Mouse (Mus musculus): Measurements from ENCODE around the gene H2-Ob. TPM values are rescaled to one million over a fixed set of nuclear protein-coding genes. Genes with fewer than 3 reads are reported as not detected.
"Not testable (repeated sequence)": the region's sequence is repeated elsewhere in the genome, so short reads cannot be mapped to it uniquely, and the experiment has no call there.

The H2-Ob gene
- polyA plus RNA-seq, 1 experiment: not detected

GRCm38 (mm10) chr17:34217986-34218385, 20.7 kb upstream of the H2-Ob start:
- TF ChIP-seq CTCF (IDR thresholded peaks at IDR 0.05; ENCODE audit: low read depth, low read length) (no peak), POLR2A (IDR thresholded peaks at IDR 0.05; ENCODE audit: insufficient read depth, low read length) (no peak), EP300 (IDR thresholded peaks at IDR 0.05; ENCODE audit: insufficient read depth, low read depth, low read length) (no peak)
- no peak overlapping the region for H3K4me3 ChIP-seq (ENCODE audit: low read depth, low read length)
- H3K27ac ChIP-seq (ENCODE audit: insufficient read depth, low read length): no peak overlapping the region
- H3K9ac ChIP-seq (ENCODE audit: low read depth, poor library complexity, severe bottlenecking): no peak overlapping the region
- no peaks in the 10 kb centered on the region for H3K36me3 ChIP-seq (ENCODE audit: control insufficient read depth, insufficient read depth, low read length, poor library complexity, severe bottlenecking)
- H3K4me1 ChIP-seq (ENCODE audit: control insufficient read depth, insufficient read depth, low read length): no peaks in the 10 kb centered on the region
- no peaks in the 10 kb centered on the region for H3K27me3 ChIP-seq (ENCODE audit: control insufficient read depth, insufficient read depth, low read length, poor library complexity, severe bottlenecking)
- H3K9me3 ChIP-seq (replicated peaks; ENCODE audit: control insufficient read depth, insufficient read depth, low read length, poor library complexity, severe bottlenecking): peaks cover 16% of the 10 kb centered on the region

GRCm38 (mm10) chr17:34218675-34219074, 20.0 kb upstream of the H2-Ob start:
- no peak overlapping the region for H3K9ac ChIP-seq (ENCODE audit: low read depth, poor library complexity, severe bottlenecking)
- peaks cover 16% of the 10 kb centered on the region for H3K9me3 ChIP-seq (replicated peaks; ENCODE audit: control insufficient read depth, insufficient read depth, low read length, poor library complexity, severe bottlenecking)
- H3K4me3 ChIP-seq (ENCODE audit: low read depth, low read length): no peak overlapping the region
- H3K27me3 ChIP-seq (ENCODE audit: control insufficient read depth, insufficient read depth, low read length, poor library complexity, severe bottlenecking): no peaks in the 10 kb centered on the region
- H3K36me3 ChIP-seq (ENCODE audit: control insufficient read depth, insufficient read depth, low read length, poor library complexity, severe bottlenecking): no peaks in the 10 kb centered on the region
- H3K4me1 ChIP-seq (ENCODE audit: control insufficient read depth, insufficient read depth, low read length): no peaks in the 10 kb centered on the region
- H3K27ac ChIP-seq (ENCODE audit: insufficient read depth, low read length): no peak overlapping the region
- TF ChIP-seq EP300 (IDR thresholded peaks at IDR 0.05; ENCODE audit: insufficient read depth, low read depth, low read length) (no peak), CTCF (IDR thresholded peaks at IDR 0.05; ENCODE audit: low read depth, low read length) (no peak), POLR2A (IDR thresholded peaks at IDR 0.05; ENCODE audit: insufficient read depth, low read length) (no peak)

GRCm38 (mm10) chr17:34219096-34219495, 19.6 kb upstream of the H2-Ob start:
- H3K9me3 ChIP-seq (replicated peaks; ENCODE audit: control insufficient read depth, insufficient read depth, low read length, poor library complexity, severe bottlenecking): peaks cover 19% of the 10 kb centered on the region
- H3K36me3 ChIP-seq (ENCODE audit: control insufficient read depth, insufficient read depth, low read length, poor library complexity, severe bottlenecking); H3K4me1 ChIP-seq (ENCODE audit: control insufficient read depth, insufficient read depth, low read length); H3K4me3 ChIP-seq (ENCODE audit: low read depth, low read length); H3K9ac ChIP-seq (ENCODE audit: low read depth, poor library complexity, severe bottlenecking); H3K27ac ChIP-seq (ENCODE audit: insufficient read depth, low read length); H3K27me3 ChIP-seq (ENCODE audit: control insufficient read depth, insufficient read depth, low read length, poor library complexity, severe bottlenecking): not testable (repeated sequence)

- peaks cover 25% of the 10 kb centered on the region for H3K9me3 ChIP-seq (replicated peaks; ENCODE audit: control insufficient read depth, insufficient read depth, low read length, poor library complexity, severe bottlenecking)
- H3K4me3 ChIP-seq (ENCODE audit: low read depth, low read length); H3K4me1 ChIP-seq (ENCODE audit: control insufficient read depth, insufficient read depth, low read length); H3K27me3 ChIP-seq (ENCODE audit: control insufficient read depth, insufficient read depth, low read length, poor library complexity, severe bottlenecking); H3K36me3 ChIP-seq (ENCODE audit: control insufficient read depth, insufficient read depth, low read length, poor library complexity, severe bottlenecking); H3K27ac ChIP-seq (ENCODE audit: insufficient read depth, low read length); H3K9ac ChIP-seq (ENCODE audit: low read depth, poor library complexity, severe bottlenecking): not testable (repeated sequence)
Measured at GRCm38 (mm10) chr17:34219801-34220200, 18.9 kb upstream of the H2-Ob start.

- H3K9ac ChIP-seq (ENCODE audit: low read depth, poor library complexity, severe bottlenecking); H3K36me3 ChIP-seq (ENCODE audit: control insufficient read depth, insufficient read depth, low read length, poor library complexity, severe bottlenecking); H3K4me3 ChIP-seq (ENCODE audit: low read depth, low read length); H3K27me3 ChIP-seq (ENCODE audit: control insufficient read depth, insufficient read depth, low read length, poor library complexity, severe bottlenecking); H3K4me1 ChIP-seq (ENCODE audit: control insufficient read depth, insufficient read depth, low read length); H3K27ac ChIP-seq (ENCODE audit: insufficient read depth, low read length): not testable (repeated sequence)
- H3K9me3 ChIP-seq (replicated peaks; ENCODE audit: control insufficient read depth, insufficient read depth, low read length, poor library complexity, severe bottlenecking): peaks cover 31% of the 10 kb centered on the region
Measured at GRCm38 (mm10) chr17:34220401-34220800, 18.3 kb upstream of the H2-Ob start.

GRCm38 (mm10) chr17:34224816-34225215, 13.9 kb upstream of the H2-Ob start:
- H3K9ac ChIP-seq (ENCODE audit: low read depth, poor library complexity, severe bottlenecking): no peak overlapping the region
- H3K36me3 ChIP-seq (ENCODE audit: control insufficient read depth, insufficient read depth, low read length, poor library complexity, severe bottlenecking): no peaks in the 10 kb centered on the region

GRCm38 (mm10) chr17:34225426-34225825, 13.3 kb upstream of the H2-Ob start:
- Histone ChIP-seq H3K4me3 (ENCODE audit: low read depth, low read length) (no peak overlapping the region), H3K9me3 (replicated peaks; ENCODE audit: control insufficient read depth, insufficient read depth, low read length, poor library complexity, severe bottlenecking) (peaks cover 24% of the 10 kb centered on the region), H3K4me1 (ENCODE audit: control insufficient read depth, insufficient read depth, low read length) (no peaks in the 10 kb centered on the region), H3K36me3 (ENCODE audit: control insufficient read depth, insufficient read depth, low read length, poor library complexity, severe bottlenecking) (no peaks in the 10 kb centered on the region), H3K27ac (ENCODE audit: insufficient read depth, low read length) (no peak overlapping the region), H3K9ac (ENCODE audit: low read depth, poor library complexity, severe bottlenecking) (no peak overlapping the region), H3K27me3 (ENCODE audit: control insufficient read depth, insufficient read depth, low read length, poor library complexity, severe bottlenecking) (no peaks in the 10 kb centered on the region)
- TF ChIP-seq EP300 (IDR thresholded peaks at IDR 0.05; ENCODE audit: insufficient read depth, low read depth, low read length) (no peak), POLR2A (IDR thresholded peaks at IDR 0.05; ENCODE audit: insufficient read depth, low read length) (no peak), CTCF (IDR thresholded peaks at IDR 0.05; ENCODE audit: low read depth, low read length) (no peak)

More at GRCm38 (mm10) chr17:34224816-34225215, 13.9 kb upstream of the H2-Ob start:
- Histone ChIP-seq H3K27me3 (ENCODE audit: control insufficient read depth, insufficient read depth, low read length, poor library complexity, severe bottlenecking) (no peaks in the 10 kb centered on the region), H3K9me3 (replicated peaks; ENCODE audit: control insufficient read depth, insufficient read depth, low read length, poor library complexity, severe bottlenecking) (peaks cover 22% of the 10 kb centered on the region), H3K4me1 (ENCODE audit: control insufficient read depth, insufficient read depth, low read length) (no peaks in the 10 kb centered on the region), H3K4me3 (ENCODE audit: low read depth, low read length) (no peak overlapping the region), H3K27ac (ENCODE audit: insufficient read depth, low read length) (no peak overlapping the region)
- TF ChIP-seq EP300 (IDR thresholded peaks at IDR 0.05; ENCODE audit: insufficient read depth, low read depth, low read length): no peak
- no peak for TF ChIP-seq POLR2A (IDR thresholded peaks at IDR 0.05; ENCODE audit: insufficient read depth, low read length)
- TF ChIP-seq CTCF (IDR thresholded peaks at IDR 0.05; ENCODE audit: low read depth, low read length): no peak

- H3K36me3 ChIP-seq (ENCODE audit: control insufficient read depth, insufficient read depth, low read length, poor library complexity, severe bottlenecking); H3K4me3 ChIP-seq (ENCODE audit: low read depth, low read length); H3K27ac ChIP-seq (ENCODE audit: insufficient read depth, low read length); H3K9ac ChIP-seq (ENCODE audit: low read depth, poor library complexity, severe bottlenecking); H3K4me1 ChIP-seq (ENCODE audit: control insufficient read depth, insufficient read depth, low read length); H3K27me3 ChIP-seq (ENCODE audit: control insufficient read depth, insufficient read depth, low read length, poor library complexity, severe bottlenecking): not testable (repeated sequence)
- peaks cover 24% of the 10 kb centered on the region for H3K9me3 ChIP-seq (replicated peaks; ENCODE audit: control insufficient read depth, insufficient read depth, low read length, poor library complexity, severe bottlenecking)
Measured at GRCm38 (mm10) chr17:34225911-34226310, 12.8 kb upstream of the H2-Ob start.

- not testable (repeated sequence) for H3K9ac ChIP-seq (ENCODE audit: low read depth, poor library complexity, severe bottlenecking); H3K4me3 ChIP-seq (ENCODE audit: low read depth, low read length); H3K27ac ChIP-seq (ENCODE audit: insufficient read depth, low read length); H3K27me3 ChIP-seq (ENCODE audit: control insufficient read depth, insufficient read depth, low read length, poor library complexity, severe bottlenecking); H3K4me1 ChIP-seq (ENCODE audit: control insufficient read depth, insufficient read depth, low read length); H3K36me3 ChIP-seq (ENCODE audit: control insufficient read depth, insufficient read depth, low read length, poor library complexity, severe bottlenecking)
- H3K9me3 ChIP-seq (replicated peaks; ENCODE audit: control insufficient read depth, insufficient read depth, low read length, poor library complexity, severe bottlenecking): peaks cover 23% of the 10 kb centered on the region
Measured at GRCm38 (mm10) chr17:34230971-34231370, 7.7 kb upstream of the H2-Ob start.
